Mouse (Mus musculus) liver, embryonic 14.5 days (tissue): ENCODE data around the gene Arnt2. TPM values are rescaled to one million over a fixed set of nuclear protein-coding genes. Genes with fewer than 3 reads are reported as not detected.

Source experiments
- ATAC-seq: fragments of 200-750 bp; cut with Nextera tagmentation; 2 replicates; pipeline ENCODE4 v1.8.0; 2017; ENCODE audit warnings: moderate number of reproducible peaks, mild to moderate bottlenecking, moderate library complexity; ENCODE audit not compliant: insufficient read depth
- DNase-seq, 3 experiments: peaks; one replicate each; pipeline ENCODE4 v3.0.0-alpha.2; 2012 to 2013; ENCODE audit warnings: low read depth in 3 of 3, low spot score in 3 of 3
- H3K27ac ChIP-seq: fragments of 300-500 bp; sonication (generic); 2 replicates; pipeline ENCODE4 v1.5.1; 2014; ENCODE audit warnings: moderate library complexity, mild to moderate bottlenecking, control low read depth, inconsistent platforms
- H3K27me3 ChIP-seq: fragments of 300-500 bp; sonication (generic); 2 replicates; pipeline ENCODE4 v1.6.1; 2014; ENCODE audit warnings: mild to moderate bottlenecking, low read length, moderate library complexity; ENCODE audit not compliant: control insufficient read depth, insufficient read depth
- H3K36me3 ChIP-seq: fragments of 300-500 bp; sonication (generic); replicated peaks from 2 replicates; pipeline ENCODE4 v1.6.1; 2014; ENCODE audit warnings: low read depth; ENCODE audit not compliant: control insufficient read depth, insufficient read depth
- H3K4me1 ChIP-seq, 2 experiments: fragments of 200-500 bp in 1 of 2; fragments of 300-500 bp in 1 of 2; sonication (generic) in 1 of 2; replicated peaks; 2 replicates each; pipeline ENCODE4 v1.6.1; 2012 to 2014; ENCODE audit warnings: antibody characterized with exemption in 1 of 2, inconsistent platforms in 1 of 2, low read length in 1 of 2; ENCODE audit not compliant: control insufficient read depth in 2 of 2, insufficient read depth in 2 of 2
- H3K4me2 ChIP-seq: fragments of 300-500 bp; sonication (generic); 2 replicates; pipeline ENCODE4 v1.6.1; 2014; ENCODE audit warnings: low read depth, mild to moderate bottlenecking, control low read depth, moderate library complexity
- H3K4me3 ChIP-seq, 2 experiments: fragments of 200-500 bp in 1 of 2; fragments of 300-500 bp in 1 of 2; sonication (generic) in 1 of 2; 2 replicates each; pipeline ENCODE4 v1.5.1; 2012 to 2014; ENCODE audit warnings: low read depth in 2 of 2, low read length in 2 of 2, mild to moderate bottlenecking in 2 of 2, control low read depth in 1 of 2, inconsistent platforms in 1 of 2, moderate library complexity in 1 of 2; ENCODE audit not compliant: insufficient read depth in 1 of 2
- H3K9ac ChIP-seq: fragments of 300-500 bp; sonication (generic); replicated peaks from 2 replicates; pipeline ENCODE4 v1.6.1; 2014; ENCODE audit warnings: mild to moderate bottlenecking, control low read depth, moderate library complexity
- H3K9me3 ChIP-seq: fragments of 300-500 bp; sonication (generic); 2 replicates; pipeline ENCODE4 v1.6.1; 2016; ENCODE audit warnings: low read length, mixed read lengths; ENCODE audit not compliant: control insufficient read depth
- CTCF ChIP-seq: IDR thresholded peaks from 2 replicates; pipeline ENCODE4 v1.5.1; 2016; ENCODE audit warnings: antibody characterized with exemption, low read depth, control low read depth
- EP300 ChIP-seq: IDR thresholded peaks from 2 replicates; pipeline ENCODE4 v1.6.1; 2016; ENCODE audit warnings: antibody characterized with exemption, low read depth
- WGBS: fragments of 180-500 bp; shearing (Covaris S2); extraction: QIAGEN DNeasy Blood & Tissue Kit; methylation state at CpG from one replicate; pipeline ENCODE4 v1.1.7; 2014; ENCODE audit not compliant: insufficient replicate concordance; 5-methylcytosine and 5-hydroxymethylcytosine counted together
- polyA plus RNA-seq, 2 experiments: library from polyadenylated mRNA; depleted of rRNA in 1 of 2; stranded (reverse) in 1 of 2; unstranded in 1 of 2; fragments of >200 nt; fragmentation: Nextera tagmentation in 1 of 2; extraction: Ambion mirVana in 1 of 2; gene quantifications; 2 replicates each; pipeline versions ENCODE4 v1.2.1 to v1.2.3; 2012 to 2014

Gene Arnt2
- polyA plus RNA-seq, 2 experiments = 0.16 to 0.39 TPM

GRCm38 (mm10) chr7:84427221-84427620, 17.2 kb upstream of the Arnt2 start:
- TF ChIP-seq CTCF (no peak), EP300 (no peak)
- H3K4me1 ChIP-seq = no peaks in the 10 kb centered on the region
- ATAC-seq (no peak), DNase-seq (no peak)
- no peaks in the 10 kb centered on the region for H3K27me3 ChIP-seq
- no peak overlapping the region for H3K9ac ChIP-seq
- H3K4me3 ChIP-seq = no peak overlapping the region
- H3K9me3 ChIP-seq = no peaks in the 10 kb centered on the region
- 78% methylated on average over 2 of the region's 2 CpGs for WGBS
- H3K36me3 ChIP-seq = no peaks in the 10 kb centered on the region
- H3K4me2 ChIP-seq = no peak overlapping the region
- no peak overlapping the region for H3K27ac ChIP-seq

- DNase-seq (no peak), ATAC-seq (no peak)
- H3K4me2 ChIP-seq = no peak overlapping the region
- no peaks in the 10 kb centered on the region for H3K27me3 ChIP-seq
- H3K9me3 ChIP-seq = no peaks in the 10 kb centered on the region
- TF ChIP-seq EP300 (no peak), CTCF (peak; percentile 44)
- 60% methylated on average over 7 of the region's 7 CpGs for WGBS
- H3K27ac ChIP-seq = no peak overlapping the region
- H3K4me1 ChIP-seq = no peaks in the 10 kb centered on the region
- H3K36me3 ChIP-seq = no peaks in the 10 kb centered on the region
- H3K9ac ChIP-seq = no peak overlapping the region
- H3K4me3 ChIP-seq = no peak overlapping the region
Observed at GRCm38 (mm10) chr7:84424670-84425385, 14.9 kb upstream of the Arnt2 start.

GRCm38 (mm10) chr7:84421753-84422152, 11.8 kb upstream of the Arnt2 start:
- no peak for DNase-seq
- ATAC-seq = no peak

GRCm38 (mm10) chr7:84421291-84421665, 11.3 kb upstream of the Arnt2 start:
- Histone ChIP-seq H3K9me3 (no peaks in the 10 kb centered on the region), H3K9ac (no peak overlapping the region), H3K4me3 (no peak overlapping the region), H3K36me3 (no peaks in the 10 kb centered on the region), H3K27me3 (no peaks in the 10 kb centered on the region), H3K27ac (no peak overlapping the region), H3K4me2 (no peak overlapping the region), H3K4me1 (no peaks in the 10 kb centered on the region)
- ATAC-seq (no peak), DNase-seq (no peak)
- no peak for TF ChIP-seq EP300

More at GRCm38 (mm10) chr7:84421753-84422152, 11.8 kb upstream of the Arnt2 start:
- no peak overlapping the region for H3K4me2 ChIP-seq
- H3K9ac ChIP-seq = no peak overlapping the region
- H3K36me3 ChIP-seq = no peaks in the 10 kb centered on the region
- no peak overlapping the region for H3K4me3 ChIP-seq
- TF ChIP-seq CTCF (no peak), EP300 (no peak)
- no peaks in the 10 kb centered on the region for H3K27me3 ChIP-seq
- H3K4me1 ChIP-seq = no peaks in the 10 kb centered on the region
- H3K27ac ChIP-seq = no peak overlapping the region
- H3K9me3 ChIP-seq = no peaks in the 10 kb centered on the region

- 51% methylated on average over 3 of the region's 3 CpGs for WGBS
- ATAC-seq (no peak), DNase-seq (no peak)
- no peaks in the 10 kb centered on the region for H3K9me3 ChIP-seq
- H3K9ac ChIP-seq = no peak overlapping the region
- H3K4me2 ChIP-seq = no peak overlapping the region
- no peak for TF ChIP-seq EP300
- no peak for TF ChIP-seq CTCF
- H3K4me3 ChIP-seq = no peak overlapping the region
- H3K27ac ChIP-seq = no peak overlapping the region
- no peaks in the 10 kb centered on the region for H3K4me1 ChIP-seq
- H3K27me3 ChIP-seq = no peaks in the 10 kb centered on the region
- H3K36me3 ChIP-seq = no peaks in the 10 kb centered on the region
Observed at GRCm38 (mm10) chr7:84420581-84421290, 10.8 kb upstream of the Arnt2 start.
